Mouse (Mus musculus) hindbrain, embryonic 12.5 days (tissue): Measurements from ENCODE around the gene Cebpg. TPM values are rescaled to one million over a fixed set of nuclear protein-coding genes. Genes with fewer than 3 reads are reported as not detected.
A peak's percentile ranks its signal among the peaks of the same experiment; 100 is the strongest.

Source experiments
- ATAC-seq: fragments of 200-750 bp; cut with Nextera tagmentation; 2 replicates; pipeline ENCODE4 v1.8.0; 2017; ENCODE audit warnings: moderate TSS enrichment; ENCODE audit not compliant: low FRiP score
- H3K27ac ChIP-seq: fragments of 300-500 bp; sonication (generic); 2 replicates; pipeline ENCODE4 v1.5.1; 2016; ENCODE audit warnings: mild to moderate bottlenecking
- H3K27me3 ChIP-seq: fragments of 300-500 bp; sonication (generic); 2 replicates; pipeline ENCODE4 v1.6.1; 2016; ENCODE audit warnings: mild to moderate bottlenecking
- H3K36me3 ChIP-seq: fragments of 300-500 bp; sonication (generic); 2 replicates; pipeline ENCODE4 v1.6.1; 2016; ENCODE audit warnings: mild to moderate bottlenecking
- H3K4me1 ChIP-seq: fragments of 300-500 bp; sonication (generic); 2 replicates; pipeline ENCODE4 v1.6.1; 2016
- H3K4me2 ChIP-seq: fragments of 300-500 bp; sonication (generic); replicated peaks from 2 replicates; pipeline ENCODE4 v1.6.1; 2016; ENCODE audit warnings: mild to moderate bottlenecking
- H3K4me3 ChIP-seq: fragments of 300-500 bp; sonication (generic); 2 replicates; pipeline ENCODE4 v1.5.1; 2016; ENCODE audit warnings: mild to moderate bottlenecking
- H3K9ac ChIP-seq: fragments of 300-500 bp; sonication (generic); 2 replicates; pipeline ENCODE4 v1.6.1; 2016; ENCODE audit warnings: mild to moderate bottlenecking, moderate library complexity
- H3K9me3 ChIP-seq: fragments of 300-500 bp; sonication (generic); replicated peaks from 2 replicates; pipeline ENCODE4 v1.6.1; 2016; ENCODE audit warnings: mild to moderate bottlenecking
- WGBS: fragments of 180-500 bp; shearing (Covaris S2); methylation state at CpG from one replicate; pipeline ENCODE4 v1.1.7; 2016; 5-methylcytosine and 5-hydroxymethylcytosine counted together
- polyA plus RNA-seq: library from polyadenylated mRNA; unstranded; fragments of >200 nt; fragmentation: Nextera tagmentation; extraction: Ambion mirVana; gene quantifications from 2 replicates; pipeline ENCODE4 v1.2.1, GENCODE M21; 2016

Gene Cebpg
- polyA plus RNA-seq, 1 experiment from 2014 or later = 50.3 TPM

- H3K4me3 ChIP-seq = no peak overlapping the region
- ATAC-seq = no peak
- H3K36me3 ChIP-seq = no peaks in the 10 kb centered on the region
- H3K9me3 ChIP-seq = no peaks in the 10 kb centered on the region
- H3K9ac ChIP-seq = no peak overlapping the region
- H3K4me1 ChIP-seq = no peaks in the 10 kb centered on the region
- no peak overlapping the region for H3K27ac ChIP-seq
- no peaks in the 10 kb centered on the region for H3K27me3 ChIP-seq
- 77% methylated on average over 3 of the region's 3 CpGs for WGBS
- no peak overlapping the region for H3K4me2 ChIP-seq
These were observed 9.6 kb upstream of the Cebpg start for GRCm38 (mm10) chr7:35065958-35066357.

GRCm38 (mm10) chr7:35064286-35065258 lies 8.2 kb upstream of the Cebpg start:
- Histone ChIP-seq H3K27ac (no peak overlapping the region), H3K4me3 (no peak overlapping the region), H3K9me3 (no peaks in the 10 kb centered on the region; the same call in 1 of the 2 replicates), H3K4me2 (no peak overlapping the region), H3K36me3 (no peaks in the 10 kb centered on the region), H3K4me1 (no peaks in the 10 kb centered on the region), H3K27me3 (no peaks in the 10 kb centered on the region), H3K9ac (no peak overlapping the region)
- ATAC-seq = no peak
- 78% methylated on average over 14 of the region's 14 CpGs for WGBS

- Histone ChIP-seq H3K36me3 (no peaks in the 10 kb centered on the region), H3K9ac (no peak overlapping the region), H3K27ac (no peak overlapping the region), H3K9me3 (no peaks in the 10 kb centered on the region; the same call in 1 of the 2 replicates), H3K27me3 (no peaks in the 10 kb centered on the region), H3K4me3 (no peak overlapping the region), H3K4me2 (no peak overlapping the region), H3K4me1 (peaks cover 14% of the 10 kb centered on the region)
- ATAC-seq = no peak
- 70% methylated on average over 5 of the region's 5 CpGs for WGBS
These were observed 3.1 kb upstream of the Cebpg start for GRCm38 (mm10) chr7:35059467-35059866.

- no peak for ATAC-seq
- H3K27me3 ChIP-seq = no peaks in the 10 kb centered on the region
These were observed 2.0 kb upstream of the Cebpg start for GRCm38 (mm10) chr7:35058329-35058728.

GRCm38 (mm10) chr7:35057569-35057968 lies 1.2 kb upstream of the Cebpg start:
- Histone ChIP-seq H3K9ac (no peak overlapping the region), H3K36me3 (no peaks in the 10 kb centered on the region), H3K27me3 (no peaks in the 10 kb centered on the region), H3K27ac (no peak overlapping the region), H3K4me2 (no peak overlapping the region), H3K4me1 (peaks cover 21% of the 10 kb centered on the region), H3K9me3 (no peaks in the 10 kb centered on the region; the same call in 1 of the 2 replicates), H3K4me3 (no peak overlapping the region)
- no peak for ATAC-seq
- 91% methylated on average over 4 of the region's 4 CpGs for WGBS

More at GRCm38 (mm10) chr7:35058329-35058728, 2.0 kb upstream of the Cebpg start:
- Histone ChIP-seq H3K4me1 (peaks cover 21% of the 10 kb centered on the region), H3K36me3 (no peaks in the 10 kb centered on the region), H3K27ac (no peak overlapping the region), H3K4me3 (no peak overlapping the region), H3K9me3 (no peaks in the 10 kb centered on the region; the same call in 1 of the 2 replicates), H3K4me2 (no peak overlapping the region), H3K9ac (no peak overlapping the region)
- 79% methylated on average over 1 of the region's 1 CpGs for WGBS

- WGBS = 27% methylated on average over 10 of the region's 10 CpGs
- peak overlapping the region; percentile 90 for H3K4me3 ChIP-seq
- ATAC-seq = peak; percentile 32
- peaks cover 21% of the 10 kb centered on the region for H3K4me1 ChIP-seq
- H3K9me3 ChIP-seq = no peaks in the 10 kb centered on the region; the same call in 1 of the 2 replicates
- peak overlapping the region; percentile 57; the same call in 1 of the 2 replicates for H3K27ac ChIP-seq
- peak overlapping the region; percentile 92 for H3K9ac ChIP-seq
- H3K4me2 ChIP-seq = peak overlapping the region; percentile 67
- H3K27me3 ChIP-seq = no peaks in the 10 kb centered on the region
- no peaks in the 10 kb centered on the region for H3K36me3 ChIP-seq
These were observed 626 bp upstream of the Cebpg start for GRCm38 (mm10) chr7:35056999-35057398.

GRCm38 (mm10) chr7:35055619-35056435 lies 546 bp downstream of the Cebpg start:
- peak; percentile 88 for ATAC-seq
- Histone ChIP-seq H3K27ac (peak overlapping the region; percentile 91), H3K4me2 (peak overlapping the region; percentile 67), H3K4me3 (peak overlapping the region; percentile 90), H3K9ac (peak overlapping the region; percentile 92), H3K36me3 (no peaks in the 10 kb centered on the region), H3K4me1 (peaks cover 21% of the 10 kb centered on the region), H3K9me3 (no peaks in the 10 kb centered on the region; the same call in 1 of the 2 replicates), H3K27me3 (no peaks in the 10 kb centered on the region)
- under 1% methylated on average over 69 of the region's 77 CpGs for WGBS

- peak overlapping the region; percentile 92 for H3K9ac ChIP-seq
- peaks cover 6% of the 10 kb centered on the region; the same call in 1 of the 2 replicates for H3K36me3 ChIP-seq
- peaks cover 21% of the 10 kb centered on the region for H3K4me1 ChIP-seq
- no peak overlapping the region for H3K27ac ChIP-seq
- peak overlapping the region; percentile 67 for H3K4me2 ChIP-seq
- ATAC-seq = no peak
- H3K9me3 ChIP-seq = no peaks in the 10 kb centered on the region; the same call in 1 of the 2 replicates
- WGBS = 53% methylated on average over 2 of the region's 2 CpGs
- no peaks in the 10 kb centered on the region for H3K27me3 ChIP-seq
- peak overlapping the region; percentile 90 for H3K4me3 ChIP-seq
These were observed 1.3 kb downstream of the Cebpg start for GRCm38 (mm10) chr7:35054977-35055618.

- no peaks in the 10 kb centered on the region for H3K27me3 ChIP-seq
- H3K4me2 ChIP-seq = no peak overlapping the region
- H3K36me3 ChIP-seq = peaks cover 7% of the 10 kb centered on the region; the same call in 1 of the 2 replicates
- peaks cover 21% of the 10 kb centered on the region for H3K4me1 ChIP-seq
- no peak overlapping the region for H3K27ac ChIP-seq
- no peaks in the 10 kb centered on the region for H3K9me3 ChIP-seq
- no peak for ATAC-seq
- WGBS = 87% methylated on average over 1 of the region's 1 CpGs
- no peak overlapping the region for H3K4me3 ChIP-seq
- no peak overlapping the region for H3K9ac ChIP-seq
These were observed 2.1 kb downstream of the Cebpg start for GRCm38 (mm10) chr7:35054286-35054685.

- Histone ChIP-seq H3K9ac (no peak overlapping the region), H3K4me2 (no peak overlapping the region), H3K9me3 (no peaks in the 10 kb centered on the region), H3K27me3 (no peaks in the 10 kb centered on the region), H3K36me3 (peaks cover 10% of the 10 kb centered on the region), H3K27ac (no peak overlapping the region), H3K4me1 (peaks cover 21% of the 10 kb centered on the region), H3K4me3 (no peak overlapping the region)
- no peak for ATAC-seq
- WGBS = 84% methylated on average over 3 of the region's 3 CpGs
These were observed 3.2 kb downstream of the Cebpg start for GRCm38 (mm10) chr7:35053161-35053560.

GRCm38 (mm10) chr7:35050540-35050939 lies 5.8 kb downstream of the Cebpg start:
- Histone ChIP-seq H3K9ac (no peak overlapping the region), H3K4me2 (no peak overlapping the region), H3K4me1 (peaks cover 18% of the 10 kb centered on the region), H3K27ac (no peak overlapping the region), H3K27me3 (no peaks in the 10 kb centered on the region), H3K36me3 (peaks cover 16% of the 10 kb centered on the region), H3K4me3 (no peak overlapping the region), H3K9me3 (no peaks in the 10 kb centered on the region)
- WGBS = 94% methylated on average over 12 of the region's 12 CpGs
- ATAC-seq = no peak
